Mouse (Mus musculus) ES-E14 (cell line): ENCODE data around the gene Ankrd2.

Experiments used
- CHD2 ChIP-seq: IDR thresholded peaks from 2 replicates; pipeline ENCODE4 v1.6.1; 2014; ENCODE audit warnings: mild to moderate bottlenecking, low read depth, low read length, inconsistent platforms
- HCFC1 ChIP-seq: IDR thresholded peaks from 2 replicates; pipeline ENCODE4 v1.6.1; 2012; ENCODE audit warnings: low read length, inconsistent platforms, borderline replicate concordance; ENCODE audit not compliant: insufficient read depth
- MAFK ChIP-seq: IDR thresholded peaks from 2 replicates; pipeline ENCODE4 v1.6.1; 2014; ENCODE audit warnings: mild to moderate bottlenecking, low read depth, low read length, inconsistent platforms; ENCODE audit not compliant: insufficient read depth
- ZC3H11A ChIP-seq: IDR thresholded peaks from 2 replicates; pipeline ENCODE4 v1.6.1; 2012; ENCODE audit warnings: low read depth, mild to moderate bottlenecking, inconsistent platforms, low read length, borderline replicate concordance
- ZNF384 ChIP-seq: IDR thresholded peaks from 2 replicates; pipeline ENCODE4 v1.6.1; 2012; ENCODE audit warnings: low read depth, low read length, inconsistent platforms

- TF ChIP-seq ZNF384: no peak
- TF ChIP-seq HCFC1: no peak
- no peak for TF ChIP-seq CHD2
- no peak for TF ChIP-seq ZC3H11A
- no peak for TF ChIP-seq MAFK
Measured at GRCm38 (mm10) chr19:41989810-41990209, 46.0 kb upstream of the Ankrd2 start.
